Mouse (Mus musculus): Measurements from ENCODE around the gene Eefsec.

GRCm38 (mm10) chr6:88260645-88261044, 185.7 kb downstream of the Eefsec start:
- TF ChIP-seq POLR2A (IDR thresholded peaks at IDR 0.05; ENCODE audit: borderline replicate concordance, control insufficient read depth, low read depth, low read length) (no peak), CTCF (IDR thresholded peaks at IDR 0.05; ENCODE audit: control insufficient read depth, insufficient read depth, low read length) (no peak)

All from bone marrow, adult 2 months (tissue).